Mouse (Mus musculus) spleen, adult 2 months (tissue): ENCODE results near the gene Crebbp. TPM values are rescaled to one million over a fixed set of nuclear protein-coding genes. Genes with fewer than 3 reads are reported as not detected.

Experiments
- DNase-seq, 2 experiments: peaks; one replicate each; pipeline versions ENCODE4 v3.0.0 to v3.0.0-alpha.2; 2012 to 2021; ENCODE audit warnings: low spot score in 2 of 2, low read depth in 1 of 2
- H3K27ac ChIP-seq: fragments of 200-500 bp; 2 replicates; pipeline ENCODE4 v1.5.1; 2012; ENCODE audit warnings: low read length, inconsistent platforms; ENCODE audit not compliant: insufficient read depth
- H3K27me3 ChIP-seq: fragments of 200-500 bp; 2 replicates; pipeline ENCODE4 v1.6.1; 2012; ENCODE audit warnings: mild to moderate bottlenecking, moderate library complexity, low read length, inconsistent platforms; ENCODE audit not compliant: control insufficient read depth, insufficient read depth
- H3K36me3 ChIP-seq: fragments of 200-500 bp; 2 replicates; pipeline ENCODE4 v1.6.1; 2012; ENCODE audit warnings: mild to moderate bottlenecking, low read length, inconsistent platforms; ENCODE audit not compliant: control insufficient read depth, insufficient read depth
- H3K4me1 ChIP-seq: fragments of 200-500 bp; 2 replicates; pipeline ENCODE4 v1.6.1; 2011; ENCODE audit warnings: inconsistent platforms; ENCODE audit not compliant: control insufficient read depth, insufficient read depth, insufficient read length
- H3K4me3 ChIP-seq: fragments of 200-500 bp; 2 replicates; pipeline ENCODE4 v1.5.1; 2011; ENCODE audit warnings: mild to moderate bottlenecking, inconsistent platforms; ENCODE audit not compliant: insufficient read depth, insufficient read length; ENCODE audit errors: extremely low read depth
- CTCF ChIP-seq: fragments of 200-500 bp; IDR thresholded peaks from 2 replicates; pipeline ENCODE4 v1.5.1; 2011; ENCODE audit warnings: mild to moderate bottlenecking, inconsistent platforms; ENCODE audit not compliant: insufficient read depth, insufficient read length, insufficient replicate concordance; ENCODE audit errors: extremely low read depth
- POLR2A ChIP-seq: fragments of 200-500 bp; IDR thresholded peaks from 2 replicates; pipeline ENCODE4 v1.6.1; 2011; ENCODE audit warnings: low read depth, low read length, inconsistent platforms
- whole genome bisulfite sequencing: fragments of 180-500 bp; shearing (Covaris S2); methylation state at CpG from one replicate; pipeline ENCODE4 v1.1.7; 2018; 5-methylcytosine and 5-hydroxymethylcytosine counted together
- polyA plus RNA-seq: library from polyadenylated mRNA; depleted of rRNA; stranded (reverse); fragments of >200 nt; gene quantifications from 2 replicates; pipeline ENCODE4 v1.2.3, GENCODE M21; 2012

The Crebbp gene
- polyA plus RNA-seq, 1 experiment, result 25.6 TPM

- Histone ChIP-seq H3K4me1 (peaks cover 8% of the 10 kb centered on the region), H3K4me3 (no peak overlapping the region), H3K27ac (no peak overlapping the region), H3K27me3 (no peaks in the 10 kb centered on the region), H3K36me3 (no peaks in the 10 kb centered on the region)
- 6% methylated on average over 1 of the region's 1 CpGs for WGBS
- no peak for DNase-seq
- TF ChIP-seq POLR2A, result no peak
- TF ChIP-seq CTCF, result no peak
These were observed 13.8 kb downstream of the Crebbp start for GRCm38 (mm10) chr16:4199995-4200394.

GRCm38 (mm10) chr16:4199566-4199965 lies 14.2 kb downstream of the Crebbp start:
- TF ChIP-seq CTCF (no peak), POLR2A (no peak)
- DNase-seq, result no peak
- no peaks in the 10 kb centered on the region for H3K36me3 ChIP-seq
- peaks cover 7% of the 10 kb centered on the region for H3K4me1 ChIP-seq
- H3K27me3 ChIP-seq, result no peaks in the 10 kb centered on the region
- 83% methylated on average over 2 of the region's 2 CpGs for WGBS
- no peak overlapping the region for H3K4me3 ChIP-seq
- no peak overlapping the region for H3K27ac ChIP-seq

- no peak for DNase-seq
- H3K27ac ChIP-seq, result no peak overlapping the region
- H3K36me3 ChIP-seq, result no peaks in the 10 kb centered on the region
- no peak overlapping the region for H3K4me3 ChIP-seq
- WGBS, result 99% methylated on average over 4 of the region's 4 CpGs
- TF ChIP-seq CTCF (no peak), POLR2A (no peak)
- H3K4me1 ChIP-seq, result peaks cover 7% of the 10 kb centered on the region
- no peaks in the 10 kb centered on the region for H3K27me3 ChIP-seq
These were observed 15.8 kb downstream of the Crebbp start for GRCm38 (mm10) chr16:4198004-4198403.

- TF ChIP-seq POLR2A (no peak), CTCF (no peak)
- Histone ChIP-seq H3K27ac (no peak overlapping the region), H3K36me3 (no peaks in the 10 kb centered on the region), H3K4me3 (no peak overlapping the region), H3K27me3 (no peaks in the 10 kb centered on the region), H3K4me1 (peaks cover 8% of the 10 kb centered on the region)
- WGBS, result 95% methylated on average over 1 of the region's 1 CpGs
- DNase-seq, result no peak
These were observed 23.6 kb downstream of the Crebbp start for GRCm38 (mm10) chr16:4190166-4190565.

- no peak for DNase-seq
These were observed 38.7 kb downstream of the Crebbp start for GRCm38 (mm10) chr16:4175134-4175533.

GRCm38 (mm10) chr16:4169530-4169929 lies 44.3 kb downstream of the Crebbp start:
- Histone ChIP-seq H3K36me3 (peaks cover 3% of the 10 kb centered on the region), H3K27ac (no peak overlapping the region), H3K4me1 (no peaks in the 10 kb centered on the region), H3K4me3 (no peak overlapping the region), H3K27me3 (no peaks in the 10 kb centered on the region)
- no peak for DNase-seq
- TF ChIP-seq CTCF, result no peak
- TF ChIP-seq POLR2A, result no peak
- 77% methylated on average over 3 of the region's 3 CpGs for WGBS

More at GRCm38 (mm10) chr16:4175134-4175533, 38.7 kb downstream of the Crebbp start:
- WGBS, result 88% methylated on average over 3 of the region's 3 CpGs
- Histone ChIP-seq H3K27me3 (no peaks in the 10 kb centered on the region), H3K27ac (no peak overlapping the region), H3K4me1 (no peaks in the 10 kb centered on the region), H3K36me3 (peaks cover 13% of the 10 kb centered on the region), H3K4me3 (no peak overlapping the region)
- TF ChIP-seq POLR2A, result no peak
- no peak for TF ChIP-seq CTCF

GRCm38 (mm10) chr16:4168476-4168875 lies 45.3 kb downstream of the Crebbp start:
- no peak for TF ChIP-seq POLR2A
- no peak for TF ChIP-seq CTCF
- Histone ChIP-seq H3K27ac (no peak overlapping the region), H3K27me3 (no peaks in the 10 kb centered on the region), H3K36me3 (peaks cover 3% of the 10 kb centered on the region), H3K4me3 (no peak overlapping the region), H3K4me1 (no peaks in the 10 kb centered on the region)
- WGBS, result 96% methylated on average over 1 of the region's 1 CpGs
- no peak for DNase-seq

- DNase-seq, result no peak
- H3K4me1 ChIP-seq, result no peaks in the 10 kb centered on the region
- H3K27me3 ChIP-seq, result no peaks in the 10 kb centered on the region
- H3K36me3 ChIP-seq, result no peaks in the 10 kb centered on the region; the same call in 1 of the 2 replicates
- TF ChIP-seq POLR2A (no peak), CTCF (no peak)
- no peak overlapping the region for H3K4me3 ChIP-seq
- no peak overlapping the region for H3K27ac ChIP-seq
These were observed 52.9 kb downstream of the Crebbp start for GRCm38 (mm10) chr16:4160898-4161247.
